Mouse (Mus musculus): Measurements from ENCODE around the gene Plaa. TPM values are rescaled to one million over a fixed set of nuclear protein-coding genes. Genes with fewer than 3 reads are reported as not detected.
"Not testable (repeated sequence)": the region's sequence is repeated elsewhere in the genome, so short reads cannot be mapped to it uniquely, and the experiment has no call there.

Plaa gene
- 27.6 and 61.3 TPM in 2 replicates for polyA plus RNA-seq (2012; rRNA removed)

DNA sequence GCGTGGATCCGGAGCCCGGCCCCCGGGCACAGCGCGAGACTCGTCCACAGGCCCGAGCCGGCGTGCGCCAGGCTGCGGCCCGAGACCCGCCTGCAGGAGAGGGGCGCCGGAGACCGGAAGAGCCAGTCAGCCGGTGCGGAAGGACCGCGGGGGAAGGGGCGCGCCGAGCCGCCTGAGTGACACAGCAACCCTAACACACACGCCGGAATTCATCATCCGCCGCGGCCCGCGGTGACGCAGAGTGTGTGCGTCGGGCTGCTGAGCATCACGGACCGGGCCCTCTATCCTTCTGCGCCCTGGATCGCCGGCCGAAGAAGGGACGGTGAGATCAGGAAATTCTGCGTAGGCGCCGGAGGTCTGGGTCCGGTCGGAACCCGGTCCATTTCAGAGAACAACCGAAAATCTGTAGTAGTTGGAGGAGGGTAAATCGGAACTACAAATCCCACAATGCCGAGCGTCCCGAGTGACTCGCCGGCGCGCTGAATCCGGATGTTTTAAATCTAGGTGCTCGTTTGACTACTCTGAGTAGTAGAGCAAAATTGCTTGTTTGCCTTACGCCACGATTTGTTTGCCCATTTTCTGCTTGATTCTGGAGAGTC lies at the start of gene Plaa:
Plaa (minus strand) TSS at position 214 of the 599 bp plus-strand sequence.
- no peaks in the 10 kb centered on the region for H3K27me3 ChIP-seq (ENCODE audit: control insufficient read depth, insufficient read depth, low read length)

GRCm38 (mm10) chr4:94650426-94651175 lies 47.6 kb upstream of the Plaa start:
- not testable (repeated sequence) for H3K27me3 ChIP-seq (ENCODE audit: control insufficient read depth, insufficient read depth, low read length); DNase-seq (ENCODE audit: low read depth in 1 of 2, low spot score in 2 of 2); H3K4me3 ChIP-seq (ENCODE audit: extremely low read depth, insufficient read depth, insufficient read length); H3K4me1 ChIP-seq (ENCODE audit: control insufficient read depth, insufficient read depth, insufficient read length); H3K27ac ChIP-seq (ENCODE audit: insufficient read depth, low read length); H3K36me3 ChIP-seq (ENCODE audit: control insufficient read depth, insufficient read depth, low read length)
- WGBS = 91% methylated on average over 5 of the region's 5 CpGs

More for the DNA sequence above, at the start of gene Plaa:
- Histone ChIP-seq H3K4me1 (ENCODE audit: control insufficient read depth, insufficient read depth, insufficient read length) (peaks cover 2% of the 10 kb centered on the region; the same call in 1 of the 2 replicates), H3K27ac (ENCODE audit: insufficient read depth, low read length) (peak within 1 kb of the TSS; percentile 85), H3K36me3 (ENCODE audit: control insufficient read depth, insufficient read depth, low read length) (no peaks in the 10 kb centered on the region), H3K4me3 (ENCODE audit: extremely low read depth, insufficient read depth, insufficient read length) (peak within 1 kb of the TSS; percentile 95)
- DNase-seq (ENCODE audit: low read depth in 1 of 2, low spot score in 2 of 2) = peak; percentile 76 to 85
- WGBS = under 1% methylated on average over 61 of the region's 61 CpGs
- no peak for TF ChIP-seq CTCF (IDR thresholded peaks at IDR 0.05; ENCODE audit: extremely low read depth, insufficient read depth, insufficient read length, insufficient replicate concordance)
- TF ChIP-seq POLR2A (IDR thresholded peaks at IDR 0.05; ENCODE audit: low read depth, low read length) = no peak; the same call in 1 of the 2 replicates

DNA sequence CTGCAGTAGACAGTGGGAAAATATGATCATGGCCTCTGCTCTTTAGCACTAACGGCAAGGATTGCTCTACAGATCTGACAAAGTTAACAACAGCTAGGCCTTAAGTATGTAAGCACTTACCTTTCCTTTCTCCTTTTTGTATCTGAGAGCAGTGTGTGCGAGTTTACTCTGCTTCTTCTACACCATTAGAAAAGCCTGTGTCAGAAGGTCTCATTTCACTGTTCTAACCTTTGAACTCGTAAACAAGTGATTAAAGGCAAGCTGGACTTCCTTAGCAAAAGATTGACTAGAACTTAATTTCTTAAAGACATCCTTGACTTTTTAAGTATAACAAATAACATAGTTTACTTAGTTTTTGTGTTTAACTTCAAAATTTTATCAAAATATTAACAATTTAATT lies 46.9 kb upstream of the Plaa start, which contains the start of gene Lrrc19:
Lrrc19 (minus strand) TSS at position 225 of the 400 bp plus-strand sequence.
- Histone ChIP-seq H3K27ac (ENCODE audit: insufficient read depth, low read length) (no peak within 1 kb of the TSS), H3K27me3 (ENCODE audit: control insufficient read depth, insufficient read depth, low read length) (no peaks in the 10 kb centered on the region), H3K4me3 (ENCODE audit: extremely low read depth, insufficient read depth, insufficient read length) (no peak within 1 kb of the TSS), H3K4me1 (ENCODE audit: control insufficient read depth, insufficient read depth, insufficient read length) (no peaks in the 10 kb centered on the region), H3K36me3 (ENCODE audit: control insufficient read depth, insufficient read depth, low read length) (no peaks in the 10 kb centered on the region)
- no peak for DNase-seq (ENCODE audit: low read depth in 1 of 2, low spot score in 2 of 2)
- WGBS = 88% methylated on average over 3 of the region's 3 CpGs
- no peak for TF ChIP-seq POLR2A (IDR thresholded peaks at IDR 0.05; ENCODE audit: low read depth, low read length)
- TF ChIP-seq CTCF (IDR thresholded peaks at IDR 0.05; ENCODE audit: extremely low read depth, insufficient read depth, insufficient read length, insufficient replicate concordance) = no peak

DNA sequence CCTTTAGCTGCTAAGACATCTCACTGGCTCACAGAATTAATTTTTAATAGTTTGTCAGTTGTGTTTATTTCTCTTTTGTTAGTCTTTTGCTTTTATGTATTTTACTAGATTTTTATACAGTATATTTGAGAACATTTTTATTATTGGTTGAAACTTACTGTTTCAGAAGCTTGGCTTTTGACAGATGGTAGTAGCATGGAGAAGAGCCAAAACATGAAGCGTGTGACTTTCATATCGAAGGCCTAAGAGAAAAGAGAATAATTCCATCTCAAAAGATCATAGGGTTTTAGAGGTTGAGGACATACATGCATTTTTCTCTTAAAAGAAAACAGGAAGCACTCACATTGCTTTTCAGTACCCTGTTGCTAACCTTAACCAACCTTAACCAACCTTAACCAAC lies 40.1 kb upstream of the Plaa start:
- no peak overlapping the region for H3K27ac ChIP-seq (ENCODE audit: insufficient read depth, low read length)
- no peak overlapping the region for H3K4me3 ChIP-seq (ENCODE audit: extremely low read depth, insufficient read depth, insufficient read length)
- DNase-seq (ENCODE audit: low read depth in 1 of 2, low spot score in 2 of 2) = no peak
- H3K27me3 ChIP-seq (ENCODE audit: control insufficient read depth, insufficient read depth, low read length) = no peaks in the 10 kb centered on the region
- no peaks in the 10 kb centered on the region for H3K4me1 ChIP-seq (ENCODE audit: control insufficient read depth, insufficient read depth, insufficient read length)
- TF ChIP-seq CTCF (IDR thresholded peaks at IDR 0.05; ENCODE audit: extremely low read depth, insufficient read depth, insufficient read length, insufficient replicate concordance) (no peak), POLR2A (IDR thresholded peaks at IDR 0.05; ENCODE audit: low read depth, low read length) (no peak)
- H3K36me3 ChIP-seq (ENCODE audit: control insufficient read depth, insufficient read depth, low read length) = no peaks in the 10 kb centered on the region
- WGBS = 93% methylated on average over 2 of the region's 2 CpGs

DNA sequence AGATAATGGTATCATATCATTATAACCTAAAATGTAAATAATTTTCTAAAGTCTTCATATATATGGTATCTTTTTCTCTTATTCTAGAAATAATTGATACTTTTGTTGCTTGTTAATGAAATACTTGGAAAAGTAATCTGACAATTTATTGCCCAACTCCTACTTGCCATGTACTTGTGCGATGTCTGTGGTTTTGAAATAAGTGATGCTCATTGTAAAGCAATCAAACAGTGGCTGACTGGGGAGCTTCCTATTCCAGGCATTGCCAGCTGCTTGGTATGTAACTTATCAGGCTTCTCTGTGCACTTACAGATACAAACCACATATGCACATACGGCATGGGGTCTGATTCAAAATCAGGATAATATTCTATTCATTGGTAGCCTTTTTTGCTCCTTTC lies 17.0 kb upstream of the Plaa start:
- no peak for DNase-seq (ENCODE audit: low read depth in 1 of 2, low spot score in 2 of 2)
- Histone ChIP-seq H3K27ac (ENCODE audit: insufficient read depth, low read length) (no peak overlapping the region), H3K27me3 (ENCODE audit: control insufficient read depth, insufficient read depth, low read length) (no peaks in the 10 kb centered on the region), H3K4me1 (ENCODE audit: control insufficient read depth, insufficient read depth, insufficient read length) (no peaks in the 10 kb centered on the region), H3K36me3 (ENCODE audit: control insufficient read depth, insufficient read depth, low read length) (no peaks in the 10 kb centered on the region), H3K4me3 (ENCODE audit: extremely low read depth, insufficient read depth, insufficient read length) (no peak overlapping the region)
- TF ChIP-seq POLR2A (IDR thresholded peaks at IDR 0.05; ENCODE audit: low read depth, low read length) (no peak), CTCF (IDR thresholded peaks at IDR 0.05; ENCODE audit: extremely low read depth, insufficient read depth, insufficient read length, insufficient replicate concordance) (no peak)
- 93% methylated on average over 2 of the region's 2 CpGs for WGBS

DNA sequence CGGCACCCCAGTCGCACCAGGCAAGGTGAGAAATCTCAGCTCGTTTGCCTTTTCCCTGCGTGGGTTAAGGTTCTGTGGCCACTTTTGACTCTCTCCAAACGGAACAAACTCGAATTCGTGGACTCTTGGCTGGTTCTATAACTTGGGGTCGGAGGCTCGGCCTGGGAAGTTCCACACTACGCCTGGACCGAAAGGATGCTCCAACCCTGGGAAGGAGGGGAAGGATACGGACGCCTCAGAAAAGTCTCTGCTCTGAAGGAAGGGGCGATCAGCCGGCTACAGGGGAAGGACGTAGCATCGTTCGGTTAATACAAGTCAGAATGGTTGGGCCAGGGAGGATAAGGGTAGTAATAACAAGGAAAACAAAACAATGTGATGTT lies 11.6 kb upstream of the Plaa start:
- no peak overlapping the region for H3K27ac ChIP-seq (ENCODE audit: insufficient read depth, low read length)
- WGBS = 2% methylated on average over 18 of the region's 18 CpGs

More for the DNA sequence above, 11.6 kb upstream of the Plaa start:
- Histone ChIP-seq H3K27me3 (ENCODE audit: control insufficient read depth, insufficient read depth, low read length) (no peaks in the 10 kb centered on the region), H3K36me3 (ENCODE audit: control insufficient read depth, insufficient read depth, low read length) (no peaks in the 10 kb centered on the region), H3K4me1 (ENCODE audit: control insufficient read depth, insufficient read depth, insufficient read length) (no peaks in the 10 kb centered on the region), H3K4me3 (ENCODE audit: extremely low read depth, insufficient read depth, insufficient read length) (peak overlapping the region; percentile 58)
- DNase-seq (ENCODE audit: low read depth in 1 of 2, low spot score in 2 of 2) = peak in 1 of 2 experiments; percentile 4
- TF ChIP-seq POLR2A (IDR thresholded peaks at IDR 0.05; ENCODE audit: low read depth, low read length) (no peak), CTCF (IDR thresholded peaks at IDR 0.05; ENCODE audit: extremely low read depth, insufficient read depth, insufficient read length, insufficient replicate concordance) (no peak)
